Mouse (Mus musculus) stomach, postnatal 0 days (tissue): ENCODE data around the gene Gstm6. TPM values are rescaled to one million over a fixed set of nuclear protein-coding genes. Genes with fewer than 3 reads are reported as not detected.

Source experiments
- ATAC-seq: fragments of 200-750 bp; cut with Nextera tagmentation; 2 replicates; pipeline ENCODE4 v1.8.0; 2017; ENCODE audit not compliant: low FRiP score, low TSS enrichment
- DNase-seq: peaks from one replicate; pipeline ENCODE4 v3.0.0-alpha.2; 2016; ENCODE audit warnings: low spot score
- H3K27ac ChIP-seq: fragments of 300-500 bp; sonication (generic); replicated peaks from 2 replicates; pipeline ENCODE4 v1.5.1; 2014; ENCODE audit warnings: mild to moderate bottlenecking, control low read depth
- H3K27me3 ChIP-seq: fragments of 300-500 bp; sonication (generic); 2 replicates; pipeline ENCODE4 v1.6.1; 2014; ENCODE audit warnings: low read length; ENCODE audit not compliant: control insufficient read depth, insufficient read depth
- H3K36me3 ChIP-seq: fragments of 300-500 bp; sonication (generic); 2 replicates; pipeline ENCODE4 v1.6.1; 2014; ENCODE audit warnings: low read length, mixed read lengths; ENCODE audit not compliant: control insufficient read depth, insufficient read depth
- H3K4me1 ChIP-seq: fragments of 300-500 bp; sonication (generic); replicated peaks from 2 replicates; pipeline ENCODE4 v1.6.1; 2014; ENCODE audit warnings: antibody characterized with exemption; ENCODE audit not compliant: control insufficient read depth, insufficient read depth
- H3K4me2 ChIP-seq: fragments of 300-500 bp; sonication (generic); replicated peaks from 2 replicates; pipeline ENCODE4 v1.6.1; 2014; ENCODE audit warnings: low read depth, mild to moderate bottlenecking, control low read depth, moderate library complexity
- H3K4me3 ChIP-seq: fragments of 300-500 bp; sonication (generic); 2 replicates; pipeline ENCODE4 v1.5.1; 2014; ENCODE audit warnings: low read depth, low read length, control low read depth
- H3K9ac ChIP-seq: fragments of 300-500 bp; sonication (generic); 2 replicates; pipeline ENCODE4 v1.6.1; 2014; ENCODE audit warnings: mild to moderate bottlenecking, low read length, control low read depth, mixed read lengths
- H3K9me3 ChIP-seq: fragments of 300-500 bp; sonication (generic); 2 replicates; pipeline ENCODE4 v1.6.1; 2016; ENCODE audit warnings: low read length; ENCODE audit not compliant: control insufficient read depth
- CTCF ChIP-seq: IDR thresholded peaks from 2 replicates; pipeline ENCODE4 v1.5.1; 2016; ENCODE audit warnings: antibody characterized with exemption, low read depth, mild to moderate bottlenecking, moderate library complexity
- EP300 ChIP-seq: optimal IDR thresholded peaks from 2 replicates; pipeline ENCODE3; 2016; ENCODE audit warnings: antibody characterized with exemption
- WGBS: fragments of 180-500 bp; shearing (Covaris S2); extraction: QIAGEN DNeasy Blood & Tissue Kit; methylation state at CpG from one replicate; pipeline ENCODE4 v1.1.7; 2014; 5-methylcytosine and 5-hydroxymethylcytosine counted together
- polyA plus RNA-seq: library from polyadenylated mRNA; unstranded; fragments of >200 nt; fragmentation: Nextera tagmentation; extraction: Ambion mirVana; gene quantifications from 2 replicates; pipeline ENCODE4 v1.2.1, GENCODE M21; 2015

Gene Gstm6
- polyA plus RNA-seq, 1 experiment from 2014 or later = 13.7 TPM

DNA sequence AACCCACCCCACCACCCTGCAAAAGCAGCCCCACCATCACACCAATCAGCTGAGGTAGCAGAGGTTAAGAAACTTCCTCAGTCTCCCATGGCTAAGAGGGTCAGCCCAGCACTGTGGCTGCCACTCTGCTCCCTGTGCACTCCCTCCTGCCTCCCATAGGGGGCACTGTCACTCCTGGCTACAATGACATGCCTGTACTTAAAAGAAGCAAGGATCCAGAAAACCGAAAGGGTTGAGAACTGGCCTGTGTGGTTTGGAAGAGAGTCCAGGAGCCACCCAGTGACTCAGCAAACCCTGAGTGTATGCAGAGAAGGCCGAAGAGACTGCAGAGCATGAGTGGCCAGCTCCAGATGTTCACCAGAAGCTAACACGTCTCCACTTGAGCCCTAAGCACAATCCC lies 4.1 kb downstream of the Gstm6 start:
- Histone ChIP-seq H3K27ac (no peak overlapping the region), H3K9me3 (no peaks in the 10 kb centered on the region), H3K27me3 (no peaks in the 10 kb centered on the region), H3K4me3 (no peak overlapping the region), H3K4me2 (no peak overlapping the region), H3K4me1 (no peaks in the 10 kb centered on the region), H3K9ac (no peak overlapping the region), H3K36me3 (no peaks in the 10 kb centered on the region)
- WGBS = 40% methylated on average over 3 of the region's 3 CpGs
- ATAC-seq (peak; percentile 74), DNase-seq (peak; percentile 74)
- TF ChIP-seq CTCF (peak; percentile 93), EP300 (no peak)

DNA sequence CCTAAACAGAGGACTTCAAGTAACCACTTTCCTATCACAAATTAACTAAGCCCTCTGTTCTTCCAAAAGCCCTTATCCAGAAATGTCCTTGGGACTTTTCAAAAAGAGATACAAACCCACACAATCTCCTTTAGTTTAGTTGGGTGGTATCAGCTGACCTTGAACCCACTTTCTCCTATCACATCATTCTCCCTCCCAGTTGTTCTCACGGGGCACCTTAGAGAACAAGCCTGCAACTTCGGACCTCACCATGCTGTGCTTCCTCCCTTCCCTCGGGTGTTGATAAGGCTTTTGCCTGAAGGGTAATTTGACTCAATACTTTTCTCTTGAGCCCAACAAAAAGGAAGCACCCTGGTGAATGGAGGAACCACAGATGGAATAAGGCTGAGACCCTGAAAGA lies 7.7 kb downstream of the Gstm6 start:
- Histone ChIP-seq H3K4me1 (no peaks in the 10 kb centered on the region), H3K36me3 (no peaks in the 10 kb centered on the region), H3K4me2 (no peak overlapping the region), H3K9me3 (no peaks in the 10 kb centered on the region), H3K27me3 (no peaks in the 10 kb centered on the region), H3K4me3 (no peak overlapping the region), H3K27ac (no peak overlapping the region), H3K9ac (no peak overlapping the region)
- no peak for TF ChIP-seq CTCF
- TF ChIP-seq EP300 = no peak
- ATAC-seq = no peak
- WGBS = 51% methylated on average over 3 of the region's 3 CpGs
- no peak for DNase-seq

- ATAC-seq = no peak
- Histone ChIP-seq H3K4me1 (no peaks in the 10 kb centered on the region), H3K27me3 (no peaks in the 10 kb centered on the region), H3K4me3 (no peak overlapping the region), H3K9me3 (no peaks in the 10 kb centered on the region), H3K36me3 (no peaks in the 10 kb centered on the region), H3K9ac (no peak overlapping the region), H3K27ac (no peak overlapping the region), H3K4me2 (no peak overlapping the region)
- 75% methylated on average over 3 of the region's 3 CpGs for WGBS
- DNase-seq = no peak
- TF ChIP-seq CTCF = no peak
These were observed 8.3 kb downstream of the Gstm6 start for GRCm38 (mm10) chr3:107935268-107935667.

DNA sequence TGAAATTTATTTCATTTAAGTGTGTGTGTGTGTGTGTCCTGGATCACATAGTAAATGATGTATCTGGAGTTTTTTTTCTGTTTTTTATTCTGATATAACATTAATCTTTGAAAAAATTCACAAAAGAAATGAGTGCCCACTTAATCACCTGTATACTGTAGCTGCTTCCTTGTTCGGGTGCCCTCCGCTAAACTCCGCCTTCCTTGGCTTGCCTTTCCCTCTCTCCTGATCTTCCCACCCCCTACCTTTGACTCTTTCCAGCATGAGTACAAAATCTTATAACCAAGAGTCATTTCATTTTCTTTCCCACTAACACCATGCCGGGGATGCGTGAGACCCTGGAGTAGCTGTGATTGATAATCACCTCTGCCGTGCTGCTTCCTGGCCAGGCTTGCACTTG lies 11.4 kb downstream of the Gstm6 start:
- no peak overlapping the region for H3K4me2 ChIP-seq
- no peaks in the 10 kb centered on the region for H3K4me1 ChIP-seq
- no peak overlapping the region for H3K9ac ChIP-seq
- DNase-seq (peak; percentile 57), ATAC-seq (peak; percentile 65)
- H3K27me3 ChIP-seq = no peaks in the 10 kb centered on the region
- no peak overlapping the region for H3K4me3 ChIP-seq
- H3K27ac ChIP-seq = 0 out of 2 replicates have a peak overlapping the region, but pooled peaks have one; percentile 6
- TF ChIP-seq CTCF = no peak
- no peak for TF ChIP-seq EP300
- 43% methylated on average over 6 of the region's 6 CpGs for WGBS
- H3K36me3 ChIP-seq = no peaks in the 10 kb centered on the region
- no peaks in the 10 kb centered on the region for H3K9me3 ChIP-seq

GRCm38 (mm10) chr3:107931670-107932069 lies 11.9 kb downstream of the Gstm6 start, which contains the start of gene Gstm7:
TSS of gene Gstm7 (minus strand) at chr3:107931817.
- H3K9ac ChIP-seq = 0 out of 2 replicates have a peak within 1 kb of the TSS, but pooled peaks have one; percentile 43
- H3K4me3 ChIP-seq = peak within 1 kb of the TSS; percentile 27
- 0 out of 2 replicates have a peak within 1 kb of the TSS, but pooled peaks have one; percentile 18 for H3K27ac ChIP-seq
- WGBS = 6% methylated on average over 10 of the region's 10 CpGs
- H3K4me1 ChIP-seq = no peaks in the 10 kb centered on the region
- H3K9me3 ChIP-seq = no peaks in the 10 kb centered on the region
- TF ChIP-seq EP300 (no peak), CTCF (peak; percentile 56)
- ATAC-seq (peak; percentile 94), DNase-seq (peak; percentile 98)
- H3K27me3 ChIP-seq = no peaks in the 10 kb centered on the region
- peak within 1 kb of the TSS; percentile 50 for H3K4me2 ChIP-seq
- H3K36me3 ChIP-seq = no peaks in the 10 kb centered on the region

GRCm38 (mm10) chr3:107931134-107931533 lies 12.4 kb downstream of the Gstm6 start:
- Histone ChIP-seq H3K9me3 (no peaks in the 10 kb centered on the region), H3K9ac (0 out of 2 replicates have a peak overlapping the region, but pooled peaks have one; percentile 43), H3K4me3 (peak overlapping the region; percentile 27), H3K27me3 (no peaks in the 10 kb centered on the region), H3K36me3 (no peaks in the 10 kb centered on the region), H3K4me1 (no peaks in the 10 kb centered on the region), H3K4me2 (peak overlapping the region; percentile 50), H3K27ac (0 out of 2 replicates have a peak overlapping the region, but pooled peaks have one; percentile 18)
- DNase-seq = no peak
- TF ChIP-seq EP300 = no peak
- TF ChIP-seq CTCF = no peak
- 63% methylated on average over 2 of the region's 2 CpGs for WGBS
- no peak for ATAC-seq
